Mouse (Mus musculus): ENCODE data around the gene Gm10490.

DNA sequence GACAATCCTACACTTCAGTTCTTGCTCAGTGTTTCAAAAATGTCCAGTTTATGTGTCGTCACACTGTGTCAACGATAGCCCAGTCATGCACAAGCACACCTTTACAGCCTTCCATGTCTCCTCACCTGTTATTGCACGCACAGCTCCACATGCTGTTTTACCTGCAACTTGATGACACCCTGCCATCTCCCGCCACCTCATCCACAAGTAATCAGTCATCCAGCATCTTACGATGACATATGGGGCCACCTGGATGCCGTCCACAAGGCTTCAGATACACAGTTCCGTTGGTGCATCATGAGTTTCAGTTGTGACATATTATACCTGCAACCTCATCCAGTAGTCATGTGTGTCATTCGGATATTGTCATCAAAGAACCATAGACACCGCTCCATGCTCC, 49.5 kb downstream of the Gm10490 start:
- TF ChIP-seq POLR2A (IDR thresholded peaks at IDR 0.05; ENCODE audit: borderline replicate concordance, extremely low read depth, insufficient read depth, insufficient read length, poor library complexity, severe bottlenecking) (no peak), CTCF (IDR thresholded peaks at IDR 0.05; ENCODE audit: borderline replicate concordance, extremely low read depth, insufficient read depth, insufficient read length) (no peak)

All from brain, embryonic 14.5 days (tissue).